Mouse (Mus musculus): ENCODE measurements around the gene Zfr2.

- no peak for TF ChIP-seq CTCF (IDR thresholded peaks at IDR 0.05; ENCODE audit: control insufficient read depth, insufficient read depth, insufficient read length)
- TF ChIP-seq MAX (IDR thresholded peaks at IDR 0.05), result no peak
- TF ChIP-seq FOSL1 (IDR thresholded peaks at IDR 0.05; ENCODE audit: insufficient read depth, low read length, poor library complexity, severe bottlenecking), result no peak
- no peak for TF ChIP-seq MYOG (IDR thresholded peaks at IDR 0.05; ENCODE audit: control insufficient read depth, extremely low read depth, insufficient read length)
- no peak for TF ChIP-seq USF1 (IDR thresholded peaks at IDR 0.05; ENCODE audit: low read depth)
- no peak for TF ChIP-seq CEBPB (IDR thresholded peaks at IDR 0.05; ENCODE audit: low read depth)
- TF ChIP-seq MYOD1 (IDR thresholded peaks at IDR 0.05; ENCODE audit: control insufficient read depth, insufficient read length, low read depth), result no peak
Measured at GRCm38 (mm10) chr10:81300352-81300907, 67.5 kb downstream of the Zfr2 start.
